Mouse (Mus musculus) MEL (cell line): ENCODE results near the gene Fndc3b.

ENCODE experiments used
- CTCF ChIP-seq, 3 experiments: IDR thresholded peaks in 2 of 3; conservative IDR thresholded peaks in 1 of 3; 2 replicates each; pipeline ENCODE4 v1.5.1; 2011 to 2012; ENCODE audit warnings: low read length in 3 of 3, low read depth in 2 of 3, mild to moderate bottlenecking in 2 of 3, improper control_type of control experiment in 1 of 3, inconsistent platforms in 1 of 3, mixed read lengths in 1 of 3, moderate library complexity in 1 of 3; ENCODE audit not compliant: control insufficient read depth in 1 of 3, insufficient read depth in 1 of 3, poor library complexity in 1 of 3, severe bottlenecking in 1 of 3
- E2F4 ChIP-seq: IDR thresholded peaks from 2 replicates; pipeline ENCODE4 v1.6.1; 2011; ENCODE audit warnings: low read depth, low read length, improper control_type of control experiment, borderline replicate concordance
- MAX ChIP-seq: IDR thresholded peaks from 2 replicates; pipeline ENCODE4 v1.6.1; 2011; ENCODE audit warnings: low read length, improper control_type of control experiment
- MEF2A ChIP-seq: IDR thresholded peaks from 2 replicates; pipeline ENCODE4 v1.6.1; 2014; ENCODE audit warnings: low read depth, mild to moderate bottlenecking, inconsistent platforms, low read length, improper control_type of control experiment; ENCODE audit not compliant: poor library complexity, insufficient replicate concordance, severe bottlenecking; ENCODE audit errors: extremely low read depth
- POLR2A ChIP-seq, 2 experiments: IDR thresholded peaks; 2 replicates each; pipeline ENCODE4 v1.6.1; 2011 to 2012; ENCODE audit warnings: low read length in 2 of 2, mild to moderate bottlenecking in 2 of 2, control low read depth in 1 of 2, improper control_type of control experiment in 1 of 2, low read depth in 1 of 2, moderate library complexity in 1 of 2; ENCODE audit not compliant: control insufficient read depth in 1 of 2, insufficient read depth in 1 of 2, poor library complexity in 1 of 2
- SMC3 ChIP-seq: IDR thresholded peaks from 2 replicates; pipeline ENCODE4 v1.6.1; 2011; ENCODE audit warnings: low read depth, low read length, improper control_type of control experiment
- TCF12 ChIP-seq: IDR thresholded peaks from 2 replicates; pipeline ENCODE4 v1.6.1; 2014; ENCODE audit warnings: low read depth, mild to moderate bottlenecking, inconsistent platforms, low read length, improper control_type of control experiment, moderate library complexity
- ZNF384 ChIP-seq: IDR thresholded peaks from 2 replicates; pipeline ENCODE4 v1.6.1; 2012; ENCODE audit warnings: low read depth, mild to moderate bottlenecking, inconsistent platforms, low read length, improper control_type of control experiment

- no peak for TF ChIP-seq E2F4
- TF ChIP-seq SMC3: no peak
- TF ChIP-seq CTCF (IDR thresholded peaks at IDR 0.05 in 2 of 3, conservative IDR thresholded peaks at IDR 0.05 in 1 of 3; ENCODE audit: control insufficient read depth in 1 of 3, insufficient read depth in 1 of 3, low read depth in 2 of 3, low read length in 3 of 3, poor library complexity in 1 of 3, severe bottlenecking in 1 of 3): no peak
- TF ChIP-seq MAX: no peak
- no peak for TF ChIP-seq TCF12
- no peak for TF ChIP-seq ZNF384
- TF ChIP-seq MEF2A: no peak
- no peak for TF ChIP-seq POLR2A (IDR thresholded peaks at IDR 0.05; ENCODE audit: control insufficient read depth in 1 of 2, insufficient read depth in 1 of 2, low read depth in 1 of 2, low read length in 2 of 2, poor library complexity in 1 of 2)
Measured at GRCm38 (mm10) chr3:27454402-27455195, 256.5 kb downstream of the Fndc3b start.
